ENCODE assay signal across 8 mouse cellular contexts in genomic region chr8:87746072-87746471, GRCm38 (mm10).
DNase-seq lines count a peak whose midpoint lies in the region; ATAC-seq and TF ChIP-seq lines count a peak whose summit lies in the region.

No protein-coding gene starts in this region.

- no peak overlapping the region for H3K27ac ChIP-seq in heart, postnatal 0 days (ENCODE audit: low read depth)
- peak overlapping the region; percentile 67 for H3K27ac ChIP-seq in neural tube, embryonic 15.5 days (replicated peaks)

- no peaks in the 10 kb centered on the region for H3K27me3 ChIP-seq in heart, postnatal 0 days (ENCODE audit: control insufficient read depth, insufficient read depth, low read length)
- H3K27me3 ChIP-seq in neural tube, embryonic 15.5 days (replicated peaks), result no peaks in the 10 kb centered on the region

- no peak for TF ChIP-seq CTCF in brain, embryonic 14.5 days (IDR thresholded peaks at IDR 0.05; ENCODE audit: borderline replicate concordance, extremely low read depth, insufficient read depth, insufficient read length)
- no peak for TF ChIP-seq CTCF in heart, postnatal 0 days (IDR thresholded peaks at IDR 0.05; ENCODE audit: low read depth)

- peak; percentile 89 for DNase-seq in brain, embryonic 14.5 days (ENCODE audit: low read depth)
- DNase-seq in cerebellum, postnatal 25 days, result peak; percentile 53 to 65
- DNase-seq in heart, postnatal 0 days (ENCODE audit: low spot score), result no peak
- DNase-seq in kidney, postnatal 36 days, result peak; percentile 28 to 51
- no peak for DNase-seq in yolk sac, embryonic 10.5 days (ENCODE audit: low spot score)
- no peak for DNase-seq in right cerebral cortex, postnatal 14 days
- DNase-seq in adipocyte (ENCODE audit: low spot score), result no peak

- H3K36me3 ChIP-seq in heart, postnatal 0 days (replicated peaks; ENCODE audit: control insufficient read depth, insufficient read depth, low read length), result no peaks in the 10 kb centered on the region
- H3K36me3 ChIP-seq in neural tube, embryonic 15.5 days, result no peaks in the 10 kb centered on the region

- TF ChIP-seq POLR2A in brain, embryonic 14.5 days (IDR thresholded peaks at IDR 0.05; ENCODE audit: borderline replicate concordance, extremely low read depth, insufficient read depth, insufficient read length, poor library complexity, severe bottlenecking), result no peak

- 22% methylated on average over 14 of the region's 14 CpGs for WGBS in heart, postnatal 0 days
- WGBS in neural tube, embryonic 15.5 days, result 25% methylated on average over 14 of the region's 14 CpGs

- peak; percentile 36; the same call in 1 of the 2 replicates for ATAC-seq in heart, postnatal 0 days (ENCODE audit: insufficient read depth, low read depth)
- 0 out of 2 replicates have a peak, but pooled peaks have one; percentile 15 for ATAC-seq in neural tube, embryonic 15.5 days (ENCODE audit: low FRiP score)

- H3K4me2 ChIP-seq in heart, postnatal 0 days (ENCODE audit: low read depth, low read length), result no peak overlapping the region
- no peak overlapping the region for H3K4me2 ChIP-seq in neural tube, embryonic 15.5 days

- no peak for TF ChIP-seq EP300 in heart, postnatal 0 days (IDR thresholded peaks at IDR 0.05; ENCODE audit: low read depth)

- H3K4me1 ChIP-seq in heart, postnatal 0 days (ENCODE audit: control insufficient read depth, insufficient read depth), result peaks cover 7% of the 10 kb centered on the region; the same call in 1 of the 2 replicates
- H3K4me1 ChIP-seq in neural tube, embryonic 15.5 days, result peaks cover 62% of the 10 kb centered on the region

- no peaks in the 10 kb centered on the region for H3K9me3 ChIP-seq in heart, postnatal 0 days (replicated peaks; ENCODE audit: control insufficient read depth, low read length)
- no peaks in the 10 kb centered on the region for H3K9me3 ChIP-seq in neural tube, embryonic 15.5 days (replicated peaks)

- no peak overlapping the region for H3K4me3 ChIP-seq in heart, postnatal 0 days (ENCODE audit: low read depth, low read length)
- no peak overlapping the region for H3K4me3 ChIP-seq in neural tube, embryonic 15.5 days (replicated peaks)

- H3K9ac ChIP-seq in heart, postnatal 0 days (replicated peaks; ENCODE audit: low read depth, low read length), result no peak overlapping the region
- no peak overlapping the region for H3K9ac ChIP-seq in neural tube, embryonic 15.5 days (replicated peaks)

Comparison
In these comparisons a context has a peak if more than half of its experiments do, and no peak if none do; other contexts are left out.
1. DNase-seq: peak in brain, embryonic 14.5 days (single experiment), cerebellum, postnatal 25 days (2 of 2) and kidney, postnatal 36 days (2 of 2); none in heart, postnatal 0 days (single experiment), yolk sac, embryonic 10.5 days (single experiment), right cerebral cortex, postnatal 14 days (single experiment) and adipocyte (single experiment).